Mouse (Mus musculus) bone marrow macrophage, adult 2 months (primary cell): ENCODE measurements around the gene Dock8.

Experiments used
- CTCF ChIP-seq: IDR thresholded peaks from 2 replicates; pipeline ENCODE4 v1.5.1; 2012; ENCODE audit warnings: low read depth, mild to moderate bottlenecking, low read length, moderate library complexity
- POLR2A ChIP-seq: IDR thresholded peaks from 2 replicates; pipeline ENCODE4 v1.6.1; 2012; ENCODE audit warnings: mild to moderate bottlenecking, low read depth, low read length, borderline replicate concordance

DNA sequence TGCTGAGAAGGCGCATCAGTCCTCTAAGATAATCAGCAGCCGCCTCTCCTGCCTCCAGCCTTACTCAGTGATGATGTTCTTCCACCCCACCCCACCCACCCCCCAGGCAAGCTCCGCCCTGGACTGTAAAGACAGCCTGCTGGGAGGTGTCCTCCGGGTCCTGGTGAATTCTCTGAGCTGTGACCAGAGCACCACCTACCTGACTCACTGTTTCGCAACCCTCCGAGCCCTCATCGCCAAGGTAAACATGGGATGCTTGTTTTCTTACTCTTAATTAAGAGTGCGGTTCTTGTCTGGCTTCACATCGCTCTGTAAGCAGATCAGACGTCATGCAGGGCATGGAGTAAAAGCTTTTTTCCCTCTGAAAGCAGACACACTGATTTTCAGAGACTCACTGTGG, 172.1 kb downstream of the Dock8 start:
- TF ChIP-seq CTCF, result no peak
- TF ChIP-seq POLR2A, result no peak
